Mouse (Mus musculus) myocyte (in vitro differentiated cells): ENCODE data around the gene Olfr287.

ENCODE experiments used
- CEBPB ChIP-seq: IDR thresholded peaks from 2 replicates; pipeline ENCODE4 v1.6.1; 2011; ENCODE audit warnings: mild to moderate bottlenecking, moderate library complexity; ENCODE audit not compliant: poor library complexity, insufficient read depth, severe bottlenecking
- E2F4 ChIP-seq: IDR thresholded peaks from one replicate; pipeline ENCODE4 v1.6.1; 2011; ENCODE audit warnings: mild to moderate bottlenecking, control low read depth, moderate library complexity; ENCODE audit not compliant: insufficient read depth
- MAX ChIP-seq: IDR thresholded peaks from one replicate; pipeline ENCODE4 v1.6.1; 2011; ENCODE audit warnings: low read depth, mild to moderate bottlenecking, control low read depth
- MYOG ChIP-seq, 3 experiments: IDR thresholded peaks; one replicate each; pipeline ENCODE4 v1.6.1; 2011; ENCODE audit warnings: control low read depth in 2 of 3, low read depth in 2 of 3, mild to moderate bottlenecking in 2 of 3; ENCODE audit not compliant: insufficient read length in 2 of 3, control insufficient read depth in 1 of 3, insufficient read depth in 1 of 3
- POLR2A ChIP-seq: IDR thresholded peaks from one replicate; pipeline ENCODE4 v1.6.1; 2011; ENCODE audit warnings: low read depth, mild to moderate bottlenecking, control low read depth, moderate library complexity; ENCODE audit not compliant: insufficient read length
- POLR2AphosphoS2 ChIP-seq: IDR thresholded peaks from one replicate; pipeline ENCODE4 v1.6.1; 2011; ENCODE audit warnings: low read depth, control low read depth; ENCODE audit not compliant: insufficient read length
- REST ChIP-seq: IDR thresholded peaks from one replicate; pipeline ENCODE4 v1.6.1; 2011; ENCODE audit warnings: mild to moderate bottlenecking, control low read depth, moderate library complexity; ENCODE audit not compliant: insufficient read depth, insufficient read length
- SRF ChIP-seq: IDR thresholded peaks from one replicate; pipeline ENCODE4 v1.6.1; 2011; ENCODE audit warnings: low read depth; ENCODE audit not compliant: control insufficient read depth, insufficient read length
- TCF12 ChIP-seq: IDR thresholded peaks from one replicate; pipeline ENCODE4 v1.6.1; 2011; ENCODE audit warnings: mild to moderate bottlenecking, control low read depth; ENCODE audit not compliant: poor library complexity, insufficient read depth, severe bottlenecking
- USF1 ChIP-seq: IDR thresholded peaks from one replicate; pipeline ENCODE4 v1.6.1; 2011; ENCODE audit warnings: low read depth, mild to moderate bottlenecking, control low read depth, moderate library complexity

GRCm38 (mm10) chr15:98157253-98157652, 63.6 kb downstream of the Olfr287 start:
- TF ChIP-seq MYOG (IDR thresholded peaks at IDR 0.05; ENCODE audit: control insufficient read depth in 1 of 3, insufficient read depth in 1 of 3, insufficient read length in 2 of 3, low read depth in 2 of 3), result no peak
- TF ChIP-seq POLR2A, result no peak
- no peak for TF ChIP-seq E2F4
- TF ChIP-seq CEBPB, result no peak
- no peak for TF ChIP-seq TCF12
- no peak for TF ChIP-seq SRF
- TF ChIP-seq MAX, result no peak
- no peak for TF ChIP-seq USF1
- TF ChIP-seq POLR2AphosphoS2, result no peak
- no peak for TF ChIP-seq REST
